Mouse (Mus musculus): ENCODE results near the gene Taf1a.
"Not testable (repeated sequence)": the region's sequence is repeated elsewhere in the genome, so short reads cannot be mapped to it uniquely, and the experiment has no call there.

DNA sequence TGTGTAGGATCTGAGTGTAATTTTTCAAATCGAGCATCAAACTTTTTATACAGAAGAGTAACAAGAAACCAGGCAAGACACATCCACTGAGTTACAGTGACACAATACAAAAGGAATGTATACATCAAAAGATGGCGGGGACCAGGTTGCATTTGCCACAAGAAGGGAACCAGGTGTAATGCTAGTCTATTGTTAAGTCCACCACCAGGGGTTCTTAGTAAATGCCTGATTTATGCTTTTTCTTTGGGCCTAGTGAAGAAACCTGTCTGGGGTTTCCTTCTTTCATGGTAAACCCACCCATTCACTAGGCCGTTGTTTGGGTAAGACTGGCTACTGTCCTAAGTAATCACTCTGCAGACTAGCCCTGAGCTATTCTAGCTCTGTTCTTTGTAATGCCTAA is 9.4 kb upstream of the Taf1a start:
- TF ChIP-seq FLI1 (IDR thresholded peaks at IDR 0.05; ENCODE audit: low read length); GATA1 (IDR thresholded peaks at IDR 0.05; ENCODE audit: borderline replicate concordance, low read length): not testable (repeated sequence)

Measured in megakaryocyte, embryonic 14.5 days (primary cell).